Mouse (Mus musculus): Measurements from ENCODE around the gene Fpgs. TPM values are rescaled to one million over a fixed set of nuclear protein-coding genes. Genes with fewer than 3 reads are reported as not detected.

The Fpgs gene
- polyA plus RNA-seq, 1 experiment from 2014 or later = 30.1 TPM

GRCm38 (mm10) chr2:32709521-32710137, 5.7 kb upstream of the Fpgs start:
- ATAC-seq = no peak

GRCm38 (mm10) chr2:32708643-32709042, 4.7 kb upstream of the Fpgs start:
- Histone ChIP-seq H3K27ac (no peak overlapping the region), H3K36me3 (peaks cover 42% of the 10 kb centered on the region), H3K9ac (no peak overlapping the region), H3K4me3 (replicated peaks) (no peak overlapping the region), H3K9me3 (no peaks in the 10 kb centered on the region), H3K4me1 (replicated peaks) (peaks cover 18% of the 10 kb centered on the region), H3K4me2 (replicated peaks) (no peak overlapping the region), H3K27me3 (replicated peaks) (no peaks in the 10 kb centered on the region)
- WGBS = 42% methylated on average over 3 of the region's 3 CpGs
- ATAC-seq = no peak

More at GRCm38 (mm10) chr2:32709521-32710137, 5.7 kb upstream of the Fpgs start:
- Histone ChIP-seq H3K27ac (no peak overlapping the region), H3K36me3 (peaks cover 36% of the 10 kb centered on the region), H3K4me3 (replicated peaks) (no peak overlapping the region), H3K9ac (no peak overlapping the region), H3K27me3 (replicated peaks) (no peaks in the 10 kb centered on the region), H3K4me1 (replicated peaks) (peaks cover 23% of the 10 kb centered on the region), H3K4me2 (replicated peaks) (no peak overlapping the region), H3K9me3 (no peaks in the 10 kb centered on the region)
- 92% methylated on average over 20 of the region's 20 CpGs for WGBS

GRCm38 (mm10) chr2:32706971-32707370, 3.0 kb upstream of the Fpgs start:
- WGBS = 89% methylated on average over 6 of the region's 6 CpGs
- Histone ChIP-seq H3K4me3 (replicated peaks) (no peak overlapping the region), H3K36me3 (peaks cover 46% of the 10 kb centered on the region), H3K27me3 (replicated peaks) (no peaks in the 10 kb centered on the region), H3K4me2 (replicated peaks) (no peak overlapping the region), H3K9me3 (no peaks in the 10 kb centered on the region), H3K27ac (no peak overlapping the region), H3K9ac (no peak overlapping the region), H3K4me1 (replicated peaks) (peaks cover 22% of the 10 kb centered on the region)
- ATAC-seq = no peak

GRCm38 (mm10) chr2:32705018-32705417, 1.1 kb upstream of the Fpgs start:
- H3K4me2 ChIP-seq (replicated peaks) = no peak overlapping the region
- no peaks in the 10 kb centered on the region for H3K27me3 ChIP-seq (replicated peaks)
- WGBS = 87% methylated on average over 7 of the region's 7 CpGs
- ATAC-seq = no peak
- no peak overlapping the region for H3K9ac ChIP-seq
- no peak overlapping the region for H3K27ac ChIP-seq
- no peaks in the 10 kb centered on the region for H3K9me3 ChIP-seq
- no peak overlapping the region for H3K4me3 ChIP-seq (replicated peaks)
- peaks cover 40% of the 10 kb centered on the region for H3K36me3 ChIP-seq
- peaks cover 16% of the 10 kb centered on the region for H3K4me1 ChIP-seq (replicated peaks)

GRCm38 (mm10) chr2:32703046-32703445, 899 bp downstream of the Fpgs start:
- H3K27me3 ChIP-seq (replicated peaks) = no peaks in the 10 kb centered on the region
- WGBS = 78% methylated on average over 8 of the region's 8 CpGs
- ATAC-seq = no peak
- H3K27ac ChIP-seq = peak overlapping the region; percentile 62
- H3K4me1 ChIP-seq (replicated peaks) = peaks cover 12% of the 10 kb centered on the region
- no peak overlapping the region for H3K4me3 ChIP-seq (replicated peaks)
- no peak overlapping the region for H3K9ac ChIP-seq
- H3K4me2 ChIP-seq (replicated peaks) = no peak overlapping the region
- H3K36me3 ChIP-seq = peaks cover 24% of the 10 kb centered on the region
- H3K9me3 ChIP-seq = no peaks in the 10 kb centered on the region

GRCm38 (mm10) chr2:32700966-32701743, 2.8 kb downstream of the Fpgs start:
- Histone ChIP-seq H3K36me3 (0 out of 2 replicates have a peak, but pooled peaks cover 16% of the 10 kb centered on the region), H3K4me1 (replicated peaks) (peaks cover 10% of the 10 kb centered on the region; the same call in 1 of the 2 replicates), H3K27ac (no peak overlapping the region), H3K27me3 (replicated peaks) (no peaks in the 10 kb centered on the region), H3K4me3 (replicated peaks) (no peak overlapping the region), H3K9me3 (no peaks in the 10 kb centered on the region), H3K9ac (no peak overlapping the region), H3K4me2 (replicated peaks) (no peak overlapping the region)
- no peak for ATAC-seq
- 84% methylated on average over 14 of the region's 14 CpGs for WGBS

GRCm38 (mm10) chr2:32699680-32700079, 4.3 kb downstream of the Fpgs start:
- no peak for ATAC-seq
- H3K4me1 ChIP-seq (replicated peaks) = peaks cover 10% of the 10 kb centered on the region; the same call in 1 of the 2 replicates
- no peaks in the 10 kb centered on the region for H3K27me3 ChIP-seq (replicated peaks)
- H3K36me3 ChIP-seq = 0 out of 2 replicates have a peak, but pooled peaks cover 10% of the 10 kb centered on the region
- H3K27ac ChIP-seq = no peak overlapping the region
- 82% methylated on average over 6 of the region's 6 CpGs for WGBS
- no peak overlapping the region for H3K9ac ChIP-seq
- no peak overlapping the region for H3K4me2 ChIP-seq (replicated peaks)
- H3K4me3 ChIP-seq (replicated peaks) = no peak overlapping the region
- no peaks in the 10 kb centered on the region for H3K9me3 ChIP-seq

GRCm38 (mm10) chr2:32694691-32695090, 9.3 kb downstream of the Fpgs start:
- Histone ChIP-seq H3K9me3 (no peaks in the 10 kb centered on the region), H3K4me3 (replicated peaks) (peak overlapping the region; percentile 79), H3K9ac (no peak overlapping the region), H3K4me1 (replicated peaks) (peaks cover 26% of the 10 kb centered on the region), H3K4me2 (replicated peaks) (peak overlapping the region; percentile 85), H3K27me3 (replicated peaks) (no peaks in the 10 kb centered on the region), H3K36me3 (no peaks in the 10 kb centered on the region), H3K27ac (peak overlapping the region; percentile 41; the same call in 1 of the 2 replicates)
- 85% methylated on average over 12 of the region's 12 CpGs for WGBS
- ATAC-seq = no peak

GRCm38 (mm10) chr2:32693823-32694411, 10.0 kb downstream of the Fpgs start:
- ATAC-seq = peak; percentile 98
- Histone ChIP-seq H3K27me3 (replicated peaks) (no peaks in the 10 kb centered on the region), H3K4me3 (replicated peaks) (peak overlapping the region; percentile 79), H3K9me3 (no peaks in the 10 kb centered on the region), H3K4me1 (replicated peaks) (peaks cover 28% of the 10 kb centered on the region), H3K36me3 (no peaks in the 10 kb centered on the region), H3K4me2 (replicated peaks) (peak overlapping the region; percentile 85), H3K9ac (peak overlapping the region; percentile 86), H3K27ac (peak overlapping the region; percentile 79)
- under 1% methylated on average over 51 of the region's 51 CpGs for WGBS

GRCm38 (mm10) chr2:32693282-32693681, 10.7 kb downstream of the Fpgs start:
- peak overlapping the region; percentile 86 for H3K9ac ChIP-seq
- ATAC-seq = no peak
- H3K4me1 ChIP-seq (replicated peaks) = peaks cover 28% of the 10 kb centered on the region
- H3K27ac ChIP-seq = peak overlapping the region; percentile 79; the same call in 1 of the 2 replicates
- no peaks in the 10 kb centered on the region for H3K27me3 ChIP-seq (replicated peaks)
- WGBS = 15% methylated on average over 7 of the region's 7 CpGs
- H3K4me2 ChIP-seq (replicated peaks) = peak overlapping the region; percentile 85
- H3K4me3 ChIP-seq (replicated peaks) = peak overlapping the region; percentile 79
- H3K36me3 ChIP-seq = no peaks in the 10 kb centered on the region
- no peaks in the 10 kb centered on the region for H3K9me3 ChIP-seq

GRCm38 (mm10) chr2:32692496-32692895, 11.4 kb downstream of the Fpgs start:
- no peak overlapping the region for H3K27ac ChIP-seq
- peak overlapping the region; percentile 86 for H3K9ac ChIP-seq
- WGBS = 93% methylated on average over 14 of the region's 14 CpGs
- no peak for ATAC-seq
- H3K4me2 ChIP-seq (replicated peaks) = peak overlapping the region; percentile 85
- H3K4me1 ChIP-seq (replicated peaks) = peaks cover 28% of the 10 kb centered on the region
- H3K36me3 ChIP-seq = peaks cover 4% of the 10 kb centered on the region
- H3K27me3 ChIP-seq (replicated peaks) = no peaks in the 10 kb centered on the region
- no peaks in the 10 kb centered on the region for H3K9me3 ChIP-seq
- H3K4me3 ChIP-seq (replicated peaks) = no peak overlapping the region

- Histone ChIP-seq H3K9ac (no peak overlapping the region), H3K4me2 (replicated peaks) (no peak overlapping the region), H3K4me1 (replicated peaks) (peaks cover 28% of the 10 kb centered on the region), H3K9me3 (no peaks in the 10 kb centered on the region), H3K27ac (no peak overlapping the region), H3K4me3 (replicated peaks) (no peak overlapping the region), H3K27me3 (replicated peaks) (no peaks in the 10 kb centered on the region), H3K36me3 (peaks cover 17% of the 10 kb centered on the region)
- no peak for ATAC-seq
- WGBS = 72% methylated on average over 11 of the region's 11 CpGs
These were observed 12.9 kb downstream of the Fpgs start for GRCm38 (mm10) chr2:32691041-32691440.
